Mouse (Mus musculus) G1E (cell line): ENCODE data around the gene Dtx4.

Source experiments
- CTCF ChIP-seq: IDR thresholded peaks from 2 replicates; pipeline ENCODE4 v1.5.1; 2012; ENCODE audit warnings: low read depth, low read length, inconsistent platforms, mixed read lengths
- GATA1 ChIP-seq: IDR thresholded peaks from 2 replicates; pipeline ENCODE4 v1.6.1; 2012; ENCODE audit warnings: borderline replicate concordance, low read length, inconsistent platforms, mixed read lengths
- GATA2 ChIP-seq: IDR thresholded peaks from 2 replicates; pipeline ENCODE4 v1.6.1; 2012; ENCODE audit warnings: low read depth, low read length, inconsistent platforms, borderline replicate concordance
- POLR2AphosphoS5 ChIP-seq: IDR thresholded peaks from 2 replicates; pipeline ENCODE4 v1.6.1; 2012; ENCODE audit warnings: low read depth, low read length, inconsistent platforms; ENCODE audit not compliant: insufficient replicate concordance
- TAL1 ChIP-seq: conservative IDR thresholded peaks from 2 replicates; pipeline ENCODE4 v1.6.1; 2012; ENCODE audit warnings: low read depth, low read length, inconsistent platforms, mixed read lengths

DNA sequence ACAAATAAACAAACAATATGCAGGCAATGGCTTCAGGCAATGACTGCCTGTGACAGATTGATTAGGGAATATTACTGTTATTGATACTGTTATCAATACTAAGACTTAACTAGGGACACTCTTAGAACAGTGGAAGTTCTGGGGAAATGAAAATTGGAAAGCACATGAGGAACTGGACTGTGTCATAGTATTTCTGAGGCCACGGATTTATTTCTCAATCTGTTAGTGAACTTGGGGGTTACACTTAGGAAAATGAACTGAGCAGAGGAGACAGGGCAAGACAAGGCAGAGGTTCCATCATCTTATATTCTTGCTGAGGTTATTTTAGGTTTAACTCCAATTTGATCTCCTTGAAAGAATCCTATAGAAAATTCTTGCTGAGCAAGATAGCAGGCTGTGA is 38.7 kb upstream of the Dtx4 start:
- TF ChIP-seq CTCF (no peak), GATA1 (no peak), TAL1 (no peak), GATA2 (no peak), POLR2AphosphoS5 (no peak)
